In genomic region chr19:10352218-10352617, GRCm38 (mm10) we compare ENCODE assay signal across 28 mouse cellular contexts. TPM values are rescaled to one million over a fixed set of nuclear protein-coding genes. Genes with fewer than 3 reads are reported as not detected.
"Had no signal": no experiment of that assay in that cellular context is flagged by ENCODE, and none has a peak within 500 bp of the region (broad histone marks: within the 10 kb centered on the region; RNA-seq: fewer than 3 reads in every experiment).

No protein-coding gene starts in this region.

- H3K4me2 ChIP-seq: embryonic facial prominence, embryonic 12.5 days; embryonic facial prominence, embryonic 13.5 days; embryonic facial prominence, embryonic 15.5 days; forebrain, embryonic 12.5 days; forebrain, embryonic 13.5 days; forebrain, embryonic 15.5 days had no signal

- H3K36me3 ChIP-seq: embryonic facial prominence, embryonic 10.5 days; embryonic facial prominence, embryonic 12.5 days; embryonic facial prominence, embryonic 13.5 days; embryonic facial prominence, embryonic 15.5 days; forebrain, embryonic 10.5 days; forebrain, embryonic 12.5 days; forebrain, embryonic 15.5 days had no signal

- ATAC-seq: forebrain, embryonic 13.5 days; forebrain, embryonic 14.5 days; forebrain, embryonic 15.5 days; forebrain, embryonic 16.5 days; forebrain, postnatal 0 days had no signal

- DNase-seq: cerebellum, adult 9-11 months; cerebellum, postnatal 10 days; cerebellum, postnatal 14 days; cerebellum, postnatal 25 days; cerebellum, postnatal 36 days; embryo, embryonic 11 days; forebrain, postnatal 0 days; gastrocnemius, adult 2 months; gastrocnemius, postnatal 10 days; gastrocnemius, postnatal 14 days; gastrocnemius, postnatal 25 days; gastrocnemius, postnatal 36 days; heart, adult 11 months; heart, adult 18-20 months; heart, adult 2 months had no signal

- H3K27me3 ChIP-seq: embryonic facial prominence, embryonic 12.5 days; embryonic facial prominence, embryonic 15.5 days; forebrain, embryonic 12.5 days; forebrain, embryonic 13.5 days; forebrain, embryonic 15.5 days had no signal

- H3K4me1 ChIP-seq: embryonic facial prominence, embryonic 15.5 days had no signal

- H3K4me3 ChIP-seq: embryonic facial prominence, embryonic 10.5 days; embryonic facial prominence, embryonic 12.5 days; embryonic facial prominence, embryonic 13.5 days; embryonic facial prominence, embryonic 15.5 days; erythroblast, embryonic 14.5 days; forebrain, embryonic 10.5 days; forebrain, embryonic 12.5 days; forebrain, embryonic 13.5 days; forebrain, embryonic 15.5 days; gastrocnemius, adult 2 months; heart, adult 2 months had no signal

- H3K9ac ChIP-seq: embryonic facial prominence, embryonic 12.5 days; embryonic facial prominence, embryonic 13.5 days; embryonic facial prominence, embryonic 15.5 days; forebrain, embryonic 12.5 days; forebrain, embryonic 13.5 days; forebrain, embryonic 15.5 days; forebrain, postnatal 0 days had no signal

- H3K9me3 ChIP-seq: embryonic facial prominence, embryonic 10.5 days; embryonic facial prominence, embryonic 12.5 days; embryonic facial prominence, embryonic 13.5 days; embryonic facial prominence, embryonic 15.5 days; forebrain, embryonic 10.5 days; forebrain, embryonic 12.5 days; forebrain, embryonic 15.5 days had no signal

- H3K27ac ChIP-seq: embryonic facial prominence, embryonic 10.5 days; embryonic facial prominence, embryonic 12.5 days; embryonic facial prominence, embryonic 13.5 days; embryonic facial prominence, embryonic 15.5 days; forebrain, embryonic 10.5 days; forebrain, embryonic 12.5 days; forebrain, embryonic 13.5 days; forebrain, embryonic 15.5 days; gastrocnemius, adult 2 months; heart, adult 2 months had no signal

RNA-seq across cellular contexts. Expression of gene Syt7, which starts 36.7 kb away (rescaled TPM):
- total RNA-seq: common myeloid progenitor, adult 5-6 weeks; granulocyte monocyte progenitor cell, adult 5-6 weeks had no signal
- polyA plus RNA-seq: erythroblast, embryonic 14.5 days had no signal

RNA-seq across cellular contexts. Expression of gene Dagla, which starts 47.5 kb away (rescaled TPM):
- total RNA-seq: common myeloid progenitor, adult 5-6 weeks had no signal
